Mouse (Mus musculus) hindbrain, embryonic 14.5 days (tissue): Measurements from ENCODE around the gene Llcfc1. TPM values are rescaled to one million over a fixed set of nuclear protein-coding genes. Genes with fewer than 3 reads are reported as not detected.

Source experiments
- ATAC-seq: fragments of 200-750 bp; cut with Nextera tagmentation; 2 replicates; pipeline ENCODE4 v1.8.0; 2017; ENCODE audit warnings: moderate number of reproducible peaks, mild to moderate bottlenecking, moderate TSS enrichment, moderate library complexity; ENCODE audit not compliant: low FRiP score
- DNase-seq: peaks from one replicate; pipeline ENCODE4 v3.0.0-alpha.2; 2015; ENCODE audit warnings: low spot score
- H3K27ac ChIP-seq: fragments of 300-500 bp; sonication (generic); 2 replicates; pipeline ENCODE4 v1.5.1; 2014; ENCODE audit warnings: mild to moderate bottlenecking, moderate library complexity
- H3K27me3 ChIP-seq: fragments of 300-500 bp; sonication (generic); 2 replicates; pipeline ENCODE4 v1.6.1; 2014; ENCODE audit warnings: mild to moderate bottlenecking, low read length, mixed read lengths; ENCODE audit not compliant: control insufficient read depth, insufficient read depth
- H3K36me3 ChIP-seq: fragments of 300-500 bp; sonication (generic); replicated peaks from 2 replicates; pipeline ENCODE4 v1.6.1; 2014; ENCODE audit not compliant: control insufficient read depth, insufficient read depth
- H3K4me1 ChIP-seq: fragments of 300-500 bp; sonication (generic); replicated peaks from 2 replicates; pipeline ENCODE4 v1.6.1; 2014; ENCODE audit warnings: antibody characterized with exemption, low read length, mixed read lengths; ENCODE audit not compliant: control insufficient read depth, insufficient read depth
- H3K4me2 ChIP-seq: fragments of 300-500 bp; sonication (generic); replicated peaks from 2 replicates; pipeline ENCODE4 v1.6.1; 2014; ENCODE audit warnings: mild to moderate bottlenecking, moderate library complexity
- H3K4me3 ChIP-seq: fragments of 300-500 bp; sonication (generic); replicated peaks from 2 replicates; pipeline ENCODE4 v1.5.1; 2014; ENCODE audit warnings: mild to moderate bottlenecking, low read length
- H3K9ac ChIP-seq: fragments of 300-500 bp; sonication (generic); 2 replicates; pipeline ENCODE4 v1.6.1; 2014
- H3K9me3 ChIP-seq: fragments of 300-500 bp; sonication (generic); 2 replicates; pipeline ENCODE4 v1.6.1; 2016; ENCODE audit warnings: low read length; ENCODE audit not compliant: control insufficient read depth
- WGBS: fragments of 180-500 bp; shearing (Covaris S2); extraction: QIAGEN DNeasy Blood & Tissue Kit; methylation state at CpG from one replicate; pipeline ENCODE4 v1.1.7; 2014; 5-methylcytosine and 5-hydroxymethylcytosine counted together
- polyA plus RNA-seq: library from polyadenylated mRNA; unstranded; fragments of >200 nt; fragmentation: Nextera tagmentation; extraction: Ambion mirVana; gene quantifications from 2 replicates; pipeline ENCODE4 v1.2.1, GENCODE M21; 2014

The Llcfc1 gene
- polyA plus RNA-seq, 1 experiment from 2014 or later = not detected

- no peak overlapping the region for H3K4me2 ChIP-seq
- no peak overlapping the region for H3K4me3 ChIP-seq
- WGBS = 88% methylated on average over 3 of the region's 3 CpGs
- no peaks in the 10 kb centered on the region for H3K4me1 ChIP-seq
- H3K27ac ChIP-seq = no peak overlapping the region
- H3K36me3 ChIP-seq = no peaks in the 10 kb centered on the region
- no peaks in the 10 kb centered on the region for H3K9me3 ChIP-seq
- DNase-seq (no peak), ATAC-seq (no peak)
- H3K9ac ChIP-seq = no peak overlapping the region
- H3K27me3 ChIP-seq = no peaks in the 10 kb centered on the region
These were observed 1.4 kb downstream of the Llcfc1 start for GRCm38 (mm10) chr6:41685596-41685995.

GRCm38 (mm10) chr6:41692200-41692599 is 8.0 kb downstream of the Llcfc1 start:
- DNase-seq (no peak), ATAC-seq (no peak)
- Histone ChIP-seq H3K4me1 (no peaks in the 10 kb centered on the region), H3K27ac (no peak overlapping the region), H3K9ac (no peak overlapping the region), H3K4me3 (no peak overlapping the region), H3K9me3 (no peaks in the 10 kb centered on the region), H3K4me2 (no peak overlapping the region), H3K27me3 (no peaks in the 10 kb centered on the region), H3K36me3 (no peaks in the 10 kb centered on the region)

GRCm38 (mm10) chr6:41694407-41694806 is 10.2 kb downstream of the Llcfc1 start:
- 88% methylated on average over 1 of the region's 1 CpGs for WGBS
- Histone ChIP-seq H3K4me1 (no peaks in the 10 kb centered on the region), H3K9ac (no peak overlapping the region), H3K27me3 (no peaks in the 10 kb centered on the region), H3K4me2 (no peak overlapping the region), H3K4me3 (no peak overlapping the region), H3K27ac (no peak overlapping the region), H3K9me3 (no peaks in the 10 kb centered on the region), H3K36me3 (no peaks in the 10 kb centered on the region)
- DNase-seq (no peak), ATAC-seq (no peak)

- H3K9me3 ChIP-seq = no peaks in the 10 kb centered on the region
- no peak for DNase-seq
- H3K36me3 ChIP-seq = no peaks in the 10 kb centered on the region
- no peak overlapping the region for H3K9ac ChIP-seq
- no peak for ATAC-seq
- H3K27ac ChIP-seq = no peak overlapping the region
- no peaks in the 10 kb centered on the region for H3K4me1 ChIP-seq
- no peak overlapping the region for H3K4me2 ChIP-seq
- H3K4me3 ChIP-seq = no peak overlapping the region
- 87% methylated on average over 1 of the region's 1 CpGs for WGBS
- H3K27me3 ChIP-seq = no peaks in the 10 kb centered on the region
These were observed 17.0 kb downstream of the Llcfc1 start for GRCm38 (mm10) chr6:41701245-41701644.

GRCm38 (mm10) chr6:41702928-41703327 is 18.7 kb downstream of the Llcfc1 start:
- H3K9ac ChIP-seq = no peak overlapping the region
- DNase-seq (no peak), ATAC-seq (no peak)
- H3K36me3 ChIP-seq = no peaks in the 10 kb centered on the region
- WGBS = 85% methylated on average over 2 of the region's 2 CpGs
- H3K4me1 ChIP-seq = no peaks in the 10 kb centered on the region
- no peaks in the 10 kb centered on the region for H3K27me3 ChIP-seq
- H3K4me2 ChIP-seq = no peak overlapping the region
- H3K27ac ChIP-seq = no peak overlapping the region
- H3K4me3 ChIP-seq = no peak overlapping the region
- H3K9me3 ChIP-seq = no peaks in the 10 kb centered on the region

- Histone ChIP-seq H3K4me3 (no peak within 1 kb of the TSS), H3K27ac (no peak within 1 kb of the TSS), H3K27me3 (no peaks in the 10 kb centered on the region), H3K9me3 (no peaks in the 10 kb centered on the region), H3K36me3 (no peaks in the 10 kb centered on the region), H3K4me1 (no peaks in the 10 kb centered on the region), H3K9ac (no peak within 1 kb of the TSS), H3K4me2 (no peak within 1 kb of the TSS)
- WGBS = 37% methylated on average over 1 of the region's 1 CpGs
- ATAC-seq = no peak
- no peak for DNase-seq
These were observed 19.9 kb downstream of the Llcfc1 start, which contains the start of gene Kel for GRCm38 (mm10) chr6:41704123-41704522. TSS of gene Kel (minus strand) at chr6:41704339.

- H3K27me3 ChIP-seq = no peaks in the 10 kb centered on the region
- ATAC-seq = no peak
- no peak for DNase-seq
- 93% methylated on average over 7 of the region's 7 CpGs for WGBS
- H3K36me3 ChIP-seq = no peaks in the 10 kb centered on the region
- no peaks in the 10 kb centered on the region for H3K4me1 ChIP-seq
- H3K9ac ChIP-seq = no peak overlapping the region
- H3K4me2 ChIP-seq = no peak overlapping the region
- H3K4me3 ChIP-seq = no peak overlapping the region
- no peak overlapping the region for H3K27ac ChIP-seq
- H3K9me3 ChIP-seq = no peaks in the 10 kb centered on the region
These were observed 22.0 kb downstream of the Llcfc1 start for GRCm38 (mm10) chr6:41706275-41706674.

GRCm38 (mm10) chr6:41710281-41710680 is 26.1 kb downstream of the Llcfc1 start:
- Histone ChIP-seq H3K36me3 (no peaks in the 10 kb centered on the region), H3K4me1 (no peaks in the 10 kb centered on the region), H3K9ac (no peak overlapping the region), H3K4me2 (no peak overlapping the region), H3K27me3 (no peaks in the 10 kb centered on the region), H3K27ac (no peak overlapping the region), H3K9me3 (no peaks in the 10 kb centered on the region), H3K4me3 (no peak overlapping the region)
- 69% methylated on average over 1 of the region's 1 CpGs for WGBS
- ATAC-seq (no peak), DNase-seq (no peak)

- Histone ChIP-seq H3K4me2 (no peak overlapping the region), H3K4me1 (no peaks in the 10 kb centered on the region), H3K36me3 (no peaks in the 10 kb centered on the region), H3K27ac (no peak overlapping the region), H3K9me3 (no peaks in the 10 kb centered on the region), H3K4me3 (no peak overlapping the region), H3K9ac (no peak overlapping the region), H3K27me3 (no peaks in the 10 kb centered on the region)
- no peak for ATAC-seq
- 88% methylated on average over 2 of the region's 2 CpGs for WGBS
- no peak for DNase-seq
These were observed 37.2 kb downstream of the Llcfc1 start for GRCm38 (mm10) chr6:41721430-41721829.

GRCm38 (mm10) chr6:41727989-41728609 is 43.9 kb downstream of the Llcfc1 start:
- Histone ChIP-seq H3K27ac (no peak overlapping the region), H3K4me3 (no peak overlapping the region), H3K36me3 (no peaks in the 10 kb centered on the region), H3K9ac (no peak overlapping the region), H3K27me3 (no peaks in the 10 kb centered on the region), H3K4me1 (no peaks in the 10 kb centered on the region), H3K4me2 (no peak overlapping the region), H3K9me3 (no peaks in the 10 kb centered on the region)
- ATAC-seq (no peak), DNase-seq (no peak)
- WGBS = 89% methylated on average over 1 of the region's 1 CpGs
